In genomic region chr10:62183053-62183452, GRCm38 (mm10) we compare ENCODE assay signal across 9 mouse cellular contexts. TPM values are rescaled to one million over a fixed set of nuclear protein-coding genes. Genes with fewer than 3 reads are reported as not detected.
DNase-seq lines count a peak whose midpoint lies in the region; ATAC-seq and TF ChIP-seq lines count a peak whose summit lies in the region.
"Had no signal": no experiment of that assay in that cellular context is flagged by ENCODE, and none has a peak within 500 bp of the region (broad histone marks: within the 10 kb centered on the region; RNA-seq: fewer than 3 reads in every experiment).

No protein-coding gene starts in this region.

- TF ChIP-seq POLR2A in thymus, adult 2 months (IDR thresholded peaks at IDR 0.05; ENCODE audit: control insufficient read depth, extremely low read depth, insufficient read depth, low read length, poor library complexity), result no peak

- no peaks in the 10 kb centered on the region for H3K27me3 ChIP-seq in forebrain, embryonic 14.5 days (replicated peaks; ENCODE audit: control insufficient read depth, insufficient read depth, low read length)
- peaks cover 47% of the 10 kb centered on the region for H3K27me3 ChIP-seq in hindbrain, embryonic 10.5 days (ENCODE audit: insufficient read depth, poor library complexity, severe bottlenecking)
- H3K27me3 ChIP-seq in lung, embryonic 15.5 days, result no peaks in the 10 kb centered on the region; the same call in 1 of the 2 replicates
- no peaks in the 10 kb centered on the region for H3K27me3 ChIP-seq in thymus, adult 2 months (ENCODE audit: control insufficient read depth, insufficient read depth, low read length)

- H3K9me3 ChIP-seq in ES-E14 (ENCODE audit: control insufficient read depth, insufficient read depth, low read depth, low read length), result no peaks in the 10 kb centered on the region
- no peaks in the 10 kb centered on the region for H3K9me3 ChIP-seq in forebrain, embryonic 14.5 days (replicated peaks; ENCODE audit: control insufficient read depth, low read length)
- H3K9me3 ChIP-seq in hindbrain, embryonic 10.5 days, result peaks cover 5% of the 10 kb centered on the region; the same call in 1 of the 2 replicates
- no peaks in the 10 kb centered on the region for H3K9me3 ChIP-seq in lung, embryonic 15.5 days

- H3K4me2 ChIP-seq in forebrain, embryonic 14.5 days (ENCODE audit: low read length), result no peak overlapping the region
- no peak overlapping the region for H3K4me2 ChIP-seq in lung, embryonic 15.5 days

- peak; percentile 95 for TF ChIP-seq CTCF in thymus, adult 2 months (IDR thresholded peaks at IDR 0.05; ENCODE audit: borderline replicate concordance, control insufficient read depth, extremely low read depth, insufficient read depth, low read length, poor library complexity)

- H3K27ac ChIP-seq in ES-E14 (ENCODE audit: insufficient read depth, low read depth, low read length, poor library complexity, severe bottlenecking), result no peak overlapping the region
- H3K27ac ChIP-seq in forebrain, embryonic 14.5 days (ENCODE audit: low read depth, low read length), result no peak overlapping the region
- H3K27ac ChIP-seq in hindbrain, embryonic 10.5 days, result no peak overlapping the region
- H3K27ac ChIP-seq in lung, embryonic 15.5 days, result no peak overlapping the region
- no peak overlapping the region for H3K27ac ChIP-seq in thymus, adult 2 months (ENCODE audit: control insufficient read depth, insufficient read depth, low read length)
- H3K27ac ChIP-seq: macrophage had no signal

- peak; percentile 83 for ATAC-seq in forebrain, embryonic 14.5 days
- ATAC-seq in lung, embryonic 15.5 days (ENCODE audit: borderline replicate concordance, extremely low read depth, low FRiP score, low TSS enrichment), result peak; percentile 61; the same call in 1 of the 2 replicates

- H3K4me3 ChIP-seq in ES-E14 (ENCODE audit: insufficient read depth in 1 of 2, low read depth in 1 of 2, low read length in 2 of 2, poor library complexity in 1 of 2, severe bottlenecking in 1 of 2), result no peak overlapping the region
- no peak overlapping the region for H3K4me3 ChIP-seq in forebrain, embryonic 14.5 days (ENCODE audit: low read depth, low read length)
- H3K4me3 ChIP-seq in hindbrain, embryonic 10.5 days, result no peak overlapping the region
- H3K4me3 ChIP-seq in lung, embryonic 15.5 days, result no peak overlapping the region
- H3K4me3 ChIP-seq in thymus, adult 2 months (ENCODE audit: control insufficient read depth, insufficient read depth, low read length), result no peak overlapping the region

- in situ Hi-C loops in ES-E14 (cut with MboI; ENCODE audit: low sequenced_read_pairs in 2 of 2, unreplicated experiment in 2 of 2), result loop anchor here (5.0 kb wide), 2 partner anchors 76 to 81 kb away; no protein-coding TSS in a partner anchor

- 3% methylated on average over 10 of the region's 10 CpGs for WGBS in forebrain, embryonic 14.5 days
- WGBS in hindbrain, embryonic 10.5 days, result 5% methylated on average over 10 of the region's 10 CpGs
- 1% methylated on average over 10 of the region's 10 CpGs for WGBS in lung, embryonic 15.5 days
- WGBS in thymus, adult 2 months, result 2% methylated on average over 10 of the region's 10 CpGs

- H3K4me1 ChIP-seq in ES-E14 (ENCODE audit: control insufficient read depth in 2 of 2, insufficient read depth in 2 of 2, low read length in 2 of 2, poor library complexity in 1 of 2), result peaks cover 0 to 4% of the 10 kb centered on the region in 2 experiments; a peak in 1 of 4 replicates
- H3K4me1 ChIP-seq in forebrain, embryonic 14.5 days (ENCODE audit: control insufficient read depth, insufficient read depth, low read length), result no peaks in the 10 kb centered on the region
- peaks cover 6% of the 10 kb centered on the region for H3K4me1 ChIP-seq in hindbrain, embryonic 10.5 days (replicated peaks)
- no peaks in the 10 kb centered on the region for H3K4me1 ChIP-seq in lung, embryonic 15.5 days
- H3K4me1 ChIP-seq in thymus, adult 2 months (replicated peaks; ENCODE audit: control insufficient read depth, insufficient read depth, low read length), result no peaks in the 10 kb centered on the region

- H3K9ac ChIP-seq in ES-E14 (ENCODE audit: insufficient read depth, low read depth, low read length, poor library complexity, severe bottlenecking), result no peak overlapping the region
- no peak overlapping the region for H3K9ac ChIP-seq in forebrain, embryonic 14.5 days (ENCODE audit: low read length)
- no peak overlapping the region for H3K9ac ChIP-seq in lung, embryonic 15.5 days

- H3K36me3 ChIP-seq in ES-E14 (ENCODE audit: control insufficient read depth, insufficient read depth, low read length, poor library complexity, severe bottlenecking), result no peaks in the 10 kb centered on the region
- no peaks in the 10 kb centered on the region for H3K36me3 ChIP-seq in forebrain, embryonic 14.5 days (ENCODE audit: control insufficient read depth, insufficient read depth, low read length)
- no peaks in the 10 kb centered on the region for H3K36me3 ChIP-seq in hindbrain, embryonic 10.5 days
- peaks cover 4% of the 10 kb centered on the region; the same call in 1 of the 2 replicates for H3K36me3 ChIP-seq in lung, embryonic 15.5 days
- H3K36me3 ChIP-seq in thymus, adult 2 months (ENCODE audit: control insufficient read depth, insufficient read depth, low read length), result no peaks in the 10 kb centered on the region

- peak; percentile 99 for DNase-seq in ES-E14 (ENCODE audit: low read depth, low spot score)
- peak; percentile 96 for DNase-seq in c-Kit-positive CD71-positive TER-119-positive erythroid progenitor cells, embryonic 14.5 days (ENCODE audit: low spot score)
- peak; percentile 97 for DNase-seq in forebrain, embryonic 14.5 days (ENCODE audit: low spot score)
- DNase-seq in hindbrain, embryonic 10.5 days (ENCODE audit: low spot score), result peak; percentile 93
- peak; percentile 89 to 98 for DNase-seq in layer of hippocampus, adult 8-10 months (ENCODE audit: low spot score in 2 of 2)
- DNase-seq in ovary, postnatal 10 days (ENCODE audit: low spot score), result peak; percentile 89
- peak; percentile 93 for DNase-seq in thymus, adult 2 months

TF ChIP-seq in ES-E14, 5 proteins besides CTCF, POLR2A, EP300 and RAD21:
- peak; percentile 73; the same call in 1 of the 2 replicates for TF ChIP-seq HCFC1 (IDR thresholded peaks at IDR 0.05; ENCODE audit: borderline replicate concordance, insufficient read depth, low read length)
- TF ChIP-seq ZC3H11A (IDR thresholded peaks at IDR 0.05; ENCODE audit: borderline replicate concordance, low read depth, low read length), result peak; percentile 100
- no peak for TF ChIP-seq CHD2 (IDR thresholded peaks at IDR 0.05; ENCODE audit: low read depth, low read length)
- TF ChIP-seq MAFK (IDR thresholded peaks at IDR 0.05; ENCODE audit: insufficient read depth, low read depth, low read length), result no peak

RNA-seq across cellular contexts. Expression of gene Fam241b, which starts 39.3 kb away (rescaled TPM):
- 6.9 and 7.5 TPM in 2 replicates for total RNA-seq in ES-E14 (2012; rRNA removed)
- polyA plus RNA-seq in forebrain, embryonic 14.5 days (2014; fragmentation: Nextera tagmentation; extraction: Ambion mirVana), result 51.5 and 57.8 TPM in 2 replicates
- polyA plus RNA-seq in hindbrain, embryonic 10.5 days (2016; fragmentation: Nextera tagmentation; extraction: Ambion mirVana), result 22.7 and 23.0 TPM in 2 replicates
- total RNA-seq in layer of hippocampus, adult 8-10 months (2022), result 10 to 100 TPM; 37.3 to 46.9 (median 41.6) TPM
- 14.0 and 14.4 TPM in 2 replicates for polyA plus RNA-seq in lung, embryonic 15.5 days (2015; fragmentation: Nextera tagmentation; extraction: Ambion mirVana)
- polyA plus RNA-seq in thymus, adult 2 months (2012; rRNA removed), result 2.3 and 4.0 TPM in 2 replicates
- polyA plus RNA-seq: macrophage had no signal

RNA-seq across cellular contexts. Expression of gene Tspan15, which starts 48.0 kb away (rescaled TPM):
- 10.1 and 26.3 TPM in 2 replicates for total RNA-seq in ES-E14 (2012; rRNA removed)
- polyA plus RNA-seq in forebrain, embryonic 14.5 days (2014; fragmentation: Nextera tagmentation; extraction: Ambion mirVana), result 10.1 and 13.7 TPM in 2 replicates
- polyA plus RNA-seq in hindbrain, embryonic 10.5 days (2016; fragmentation: Nextera tagmentation; extraction: Ambion mirVana), result 18.6 and 18.8 TPM in 2 replicates
- total RNA-seq in layer of hippocampus, adult 8-10 months (2022), result 10 to 100 TPM; 14.3 to 20.4 (median 20.4) TPM
- polyA plus RNA-seq in lung, embryonic 15.5 days (2015; fragmentation: Nextera tagmentation; extraction: Ambion mirVana), result 66.5 and 84.5 TPM in 2 replicates
- 12.7 and 13.7 TPM in 2 replicates for polyA plus RNA-seq in thymus, adult 2 months (2012; rRNA removed)
- polyA plus RNA-seq: macrophage had no signal

RNA-seq across cellular contexts. Expression of gene Neurog3, which starts 50.2 kb away (rescaled TPM):
- 0.63 and 0.94 TPM in 2 replicates for total RNA-seq in ES-E14 (2012; rRNA removed)
- 0.29 and 0.45 TPM in 2 replicates for polyA plus RNA-seq in forebrain, embryonic 14.5 days (2014; fragmentation: Nextera tagmentation; extraction: Ambion mirVana)
- polyA plus RNA-seq in hindbrain, embryonic 10.5 days (2016; fragmentation: Nextera tagmentation; extraction: Ambion mirVana), result 2.1 and 3.5 TPM in 2 replicates
- total RNA-seq in layer of hippocampus, adult 8-10 months (2022), result not detected
- not detected in 2 replicates for polyA plus RNA-seq in lung, embryonic 15.5 days (2015; fragmentation: Nextera tagmentation; extraction: Ambion mirVana)
- polyA plus RNA-seq in thymus, adult 2 months (2012; rRNA removed), result 0.20 and 0.22 TPM in 2 replicates
- polyA plus RNA-seq: macrophage had no signal
